Mouse (Mus musculus) midbrain, embryonic 13.5 days (tissue): ENCODE results near the gene Ssx2ip. TPM values are rescaled to one million over a fixed set of nuclear protein-coding genes. Genes with fewer than 3 reads are reported as not detected.

Experiments used
- ATAC-seq: fragments of 200-750 bp; cut with Nextera tagmentation; 2 replicates; pipeline ENCODE4 v1.8.0; 2017; ENCODE audit warnings: mild to moderate bottlenecking, moderate TSS enrichment, moderate library complexity
- H3K27ac ChIP-seq: fragments of 300-500 bp; sonication (generic); 2 replicates; pipeline ENCODE4 v1.5.1; 2015; ENCODE audit warnings: inconsistent platforms, mild to moderate bottlenecking, moderate library complexity
- H3K27me3 ChIP-seq: fragments of 300-500 bp; sonication (generic); 2 replicates; pipeline ENCODE4 v1.6.1; 2015; ENCODE audit warnings: mild to moderate bottlenecking, inconsistent platforms
- H3K36me3 ChIP-seq: fragments of 300-500 bp; sonication (generic); 2 replicates; pipeline ENCODE4 v1.6.1; 2015; ENCODE audit warnings: mild to moderate bottlenecking, inconsistent platforms
- H3K4me1 ChIP-seq: fragments of 300-500 bp; sonication (generic); replicated peaks from 2 replicates; pipeline ENCODE4 v1.6.1; 2015; ENCODE audit warnings: inconsistent platforms
- H3K4me2 ChIP-seq: fragments of 300-500 bp; sonication (generic); replicated peaks from 2 replicates; pipeline ENCODE4 v1.6.1; 2015; ENCODE audit warnings: moderate library complexity, mild to moderate bottlenecking, inconsistent platforms
- H3K4me3 ChIP-seq: fragments of 300-500 bp; sonication (generic); replicated peaks from 2 replicates; pipeline ENCODE4 v1.5.1; 2015; ENCODE audit warnings: mild to moderate bottlenecking, inconsistent platforms
- H3K9ac ChIP-seq: fragments of 300-500 bp; sonication (generic); replicated peaks from 2 replicates; pipeline ENCODE4 v1.6.1; 2015; ENCODE audit warnings: mild to moderate bottlenecking, inconsistent platforms
- H3K9me3 ChIP-seq: fragments of 300-500 bp; sonication (generic); 2 replicates; pipeline ENCODE4 v1.6.1; 2016; ENCODE audit warnings: mild to moderate bottlenecking, inconsistent platforms
- WGBS: fragments of 180-500 bp; shearing (Covaris S2); methylation state at CpG from one replicate; pipeline ENCODE4 v1.1.7; 2015; 5-methylcytosine and 5-hydroxymethylcytosine counted together
- polyA plus RNA-seq: library from polyadenylated mRNA; unstranded; fragments of >200 nt; fragmentation: Nextera tagmentation; extraction: Ambion mirVana; gene quantifications from 2 replicates; pipeline ENCODE4 v1.2.1, GENCODE M21; 2015

The Ssx2ip gene
- polyA plus RNA-seq, 1 experiment from 2014 or later, result 15.5 TPM

DNA sequence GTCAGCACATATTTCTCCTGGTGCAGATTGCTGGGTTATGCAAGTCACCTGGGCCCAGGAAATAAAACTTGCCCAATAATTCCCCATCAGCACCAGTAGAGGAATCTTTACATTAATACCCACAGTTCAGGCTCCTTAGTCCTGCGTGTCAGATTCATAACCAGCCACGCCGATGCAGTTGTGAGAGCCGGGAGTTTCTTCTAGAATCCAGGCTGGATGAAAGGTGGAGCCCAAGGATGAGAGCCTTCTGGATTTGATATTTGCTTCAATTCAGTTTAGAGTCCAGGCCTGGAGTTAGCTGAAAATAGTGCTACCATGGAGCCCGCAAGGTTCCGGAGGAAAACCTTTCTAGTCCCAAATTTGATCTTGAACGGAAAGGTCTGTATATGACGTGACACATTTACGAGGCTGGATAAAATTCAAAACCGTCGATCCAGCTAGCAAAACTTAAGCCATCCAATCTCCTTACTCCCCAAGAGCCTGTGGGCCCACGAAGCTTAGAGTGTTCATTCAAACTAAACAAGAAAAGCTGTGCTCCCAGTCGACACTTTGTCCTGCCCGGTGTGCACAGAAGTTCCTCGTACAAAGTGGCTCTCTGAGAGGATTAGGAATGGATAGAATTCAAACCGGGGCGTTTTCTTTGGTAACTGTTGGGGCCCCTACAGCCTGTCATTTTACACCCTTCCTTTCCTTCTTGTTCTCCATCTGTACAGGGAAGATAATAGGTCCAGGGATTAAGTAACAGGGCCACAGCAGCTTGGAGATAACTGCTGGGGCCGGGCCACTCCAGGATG lies 968 bp downstream of the Ssx2ip start:
- H3K4me2 ChIP-seq, result peak overlapping the region; percentile 85
- 12% methylated on average over 18 of the region's 18 CpGs for WGBS
- H3K9me3 ChIP-seq, result peaks cover 4% of the 10 kb centered on the region; the same call in 1 of the 2 replicates
- H3K4me3 ChIP-seq, result peak overlapping the region; percentile 91
- ATAC-seq, result no peak
- no peaks in the 10 kb centered on the region for H3K36me3 ChIP-seq
- no peaks in the 10 kb centered on the region for H3K27me3 ChIP-seq
- H3K4me1 ChIP-seq, result peaks cover 33% of the 10 kb centered on the region
- H3K9ac ChIP-seq, result peak overlapping the region; percentile 95
- H3K27ac ChIP-seq, result peak overlapping the region; percentile 85; the same call in 1 of the 2 replicates

GRCm38 (mm10) chr3:146406007-146406341 lies 1.5 kb downstream of the Ssx2ip start:
- 36% methylated on average over 5 of the region's 5 CpGs for WGBS
- H3K9me3 ChIP-seq, result peaks cover 4% of the 10 kb centered on the region; the same call in 1 of the 2 replicates
- peak overlapping the region; percentile 85 for H3K4me2 ChIP-seq
- H3K36me3 ChIP-seq, result no peaks in the 10 kb centered on the region
- H3K27me3 ChIP-seq, result no peaks in the 10 kb centered on the region
- peaks cover 36% of the 10 kb centered on the region for H3K4me1 ChIP-seq
- H3K9ac ChIP-seq, result peak overlapping the region; percentile 95
- peak overlapping the region; percentile 91 for H3K4me3 ChIP-seq
- no peak overlapping the region for H3K27ac ChIP-seq
- no peak for ATAC-seq

DNA sequence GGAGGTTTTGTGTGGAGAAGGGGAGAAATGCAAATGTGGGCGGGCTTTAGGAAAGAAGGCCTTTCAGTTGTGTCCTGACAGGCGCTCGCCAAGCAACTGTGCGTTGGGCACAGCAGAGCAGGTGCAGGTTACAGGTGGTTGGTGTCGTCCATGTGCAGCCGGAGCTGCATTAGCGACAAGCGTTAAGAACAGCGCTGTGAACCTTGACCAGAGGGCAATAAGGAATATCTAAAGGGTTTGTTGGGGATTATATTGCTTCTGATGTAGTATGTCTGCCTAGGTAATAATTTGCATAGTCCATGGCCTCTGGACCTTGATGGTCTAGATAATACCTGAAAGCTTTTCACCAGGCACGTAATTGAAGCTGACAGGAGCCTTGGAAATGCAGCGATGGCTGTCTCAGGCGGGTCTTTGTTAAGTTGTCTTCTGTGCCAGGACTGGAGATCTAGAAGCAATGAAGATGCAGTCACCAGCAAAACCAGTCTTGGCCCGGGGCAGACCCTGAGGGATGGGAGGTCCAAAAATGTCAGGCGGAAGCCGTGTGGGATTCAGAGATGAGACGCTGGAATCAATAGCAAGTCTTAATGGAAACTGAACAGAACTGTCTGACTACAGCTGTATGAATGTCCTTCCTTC lies 2.8 kb downstream of the Ssx2ip start:
- no peak overlapping the region for H3K9ac ChIP-seq
- peaks cover 45% of the 10 kb centered on the region for H3K4me1 ChIP-seq
- no peak overlapping the region for H3K4me3 ChIP-seq
- WGBS, result 74% methylated on average over 16 of the region's 16 CpGs
- H3K27me3 ChIP-seq, result no peaks in the 10 kb centered on the region
- no peak overlapping the region for H3K27ac ChIP-seq
- H3K9me3 ChIP-seq, result peaks cover 4% of the 10 kb centered on the region; the same call in 1 of the 2 replicates
- H3K36me3 ChIP-seq, result no peaks in the 10 kb centered on the region
- H3K4me2 ChIP-seq, result peak overlapping the region; percentile 85
- no peak for ATAC-seq

DNA sequence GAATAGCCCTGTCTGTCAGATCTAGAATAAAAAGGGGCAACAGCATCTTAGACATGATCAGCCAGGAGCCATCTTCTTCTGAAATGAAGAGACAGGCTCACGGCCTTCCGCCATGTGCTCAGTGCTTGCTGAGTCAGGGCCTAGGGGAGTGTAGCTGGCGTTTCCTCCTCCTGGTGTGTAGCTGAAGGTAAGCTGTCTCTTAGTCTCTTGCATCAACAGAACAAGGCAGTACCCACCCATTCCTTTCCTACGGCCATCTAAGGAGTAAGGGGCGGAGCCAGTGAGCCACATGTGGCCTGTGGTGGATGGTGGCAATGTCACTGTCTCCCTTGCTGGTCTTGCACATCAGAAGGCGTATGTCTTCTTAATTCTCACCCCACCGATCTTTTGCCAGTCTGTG lies 5.7 kb downstream of the Ssx2ip start:
- H3K9ac ChIP-seq, result no peak overlapping the region
- no peak for ATAC-seq
- WGBS, result 88% methylated on average over 7 of the region's 7 CpGs
- H3K4me3 ChIP-seq, result no peak overlapping the region
- no peak overlapping the region for H3K27ac ChIP-seq
- H3K27me3 ChIP-seq, result no peaks in the 10 kb centered on the region
- peaks cover 40% of the 10 kb centered on the region for H3K4me1 ChIP-seq
- no peaks in the 10 kb centered on the region for H3K36me3 ChIP-seq
- H3K4me2 ChIP-seq, result no peak overlapping the region
- no peaks in the 10 kb centered on the region for H3K9me3 ChIP-seq

DNA sequence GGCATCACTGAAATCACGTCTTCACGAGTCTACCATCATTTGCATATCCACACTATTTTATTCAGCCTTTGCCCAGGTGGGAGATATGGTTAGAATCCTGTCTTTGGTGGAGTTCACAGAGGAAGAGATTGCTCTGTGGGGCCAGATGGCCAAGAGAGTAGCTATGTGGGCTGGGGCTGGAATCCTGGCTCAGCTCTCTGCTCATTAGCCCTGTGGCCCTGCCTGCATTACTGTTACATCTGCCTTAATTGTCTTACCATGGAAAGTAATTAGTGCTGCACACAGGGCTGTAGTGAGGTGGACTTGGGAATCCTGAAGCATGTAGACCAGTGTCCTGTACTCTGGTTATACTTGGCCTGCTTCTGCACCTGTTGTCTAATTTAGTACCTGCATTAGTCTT lies 7.6 kb downstream of the Ssx2ip start:
- Histone ChIP-seq H3K27me3 (no peaks in the 10 kb centered on the region), H3K27ac (no peak overlapping the region), H3K9ac (no peak overlapping the region), H3K9me3 (no peaks in the 10 kb centered on the region), H3K36me3 (peaks cover 3% of the 10 kb centered on the region; the same call in 1 of the 2 replicates), H3K4me1 (peaks cover 21% of the 10 kb centered on the region), H3K4me2 (no peak overlapping the region), H3K4me3 (no peak overlapping the region)
- no peak for ATAC-seq
- 85% methylated on average over 2 of the region's 2 CpGs for WGBS

DNA sequence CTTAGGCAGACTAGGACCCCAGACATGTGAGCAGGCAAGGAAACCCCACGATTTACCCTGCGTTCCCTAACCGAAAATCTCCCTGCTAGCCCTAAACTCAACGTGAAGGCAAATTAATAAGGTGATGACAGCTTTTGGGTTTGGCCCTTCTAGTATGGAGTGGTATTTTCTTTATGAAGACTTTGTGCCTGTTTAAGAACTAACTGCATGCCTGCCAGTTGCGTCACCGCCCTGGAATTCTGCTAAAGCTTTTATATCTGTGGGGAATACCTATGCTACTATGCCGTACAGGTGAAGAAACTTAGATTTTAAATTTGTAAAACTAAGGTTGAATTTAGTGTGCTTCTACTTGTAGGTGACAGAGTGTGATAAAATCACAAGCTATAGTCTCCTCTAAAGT lies 8.0 kb downstream of the Ssx2ip start:
- Histone ChIP-seq H3K27me3 (no peaks in the 10 kb centered on the region), H3K4me1 (peaks cover 16% of the 10 kb centered on the region), H3K27ac (no peak overlapping the region), H3K9ac (no peak overlapping the region), H3K4me3 (no peak overlapping the region), H3K4me2 (no peak overlapping the region), H3K36me3 (peaks cover 8% of the 10 kb centered on the region), H3K9me3 (no peaks in the 10 kb centered on the region)
- 94% methylated on average over 7 of the region's 7 CpGs for WGBS
- no peak for ATAC-seq

DNA sequence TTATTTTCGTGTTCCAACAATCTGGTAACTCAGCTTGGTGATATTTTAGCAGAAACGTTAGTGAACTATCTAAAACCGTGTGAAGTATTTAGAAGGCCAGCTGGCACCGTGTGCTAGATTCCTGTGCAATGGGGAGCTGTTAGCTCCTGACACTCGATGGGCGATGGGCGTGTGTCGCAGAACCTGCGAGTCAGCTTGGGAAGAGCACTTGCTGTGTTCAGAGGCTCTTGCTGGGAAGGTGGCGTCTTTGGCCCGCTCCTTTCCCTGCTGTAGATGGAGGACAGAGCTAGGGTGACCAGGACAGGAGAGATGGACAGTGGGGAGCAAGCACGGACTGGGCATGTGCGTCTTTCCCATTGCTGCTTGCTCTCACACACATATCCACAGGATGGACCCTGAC lies 8.6 kb downstream of the Ssx2ip start:
- no peak overlapping the region for H3K27ac ChIP-seq
- H3K36me3 ChIP-seq, result peaks cover 11% of the 10 kb centered on the region
- no peak overlapping the region for H3K4me3 ChIP-seq
- no peak overlapping the region for H3K4me2 ChIP-seq
- 95% methylated on average over 13 of the region's 13 CpGs for WGBS
- ATAC-seq, result no peak
- H3K4me1 ChIP-seq, result peaks cover 13% of the 10 kb centered on the region
- no peak overlapping the region for H3K9ac ChIP-seq
- H3K9me3 ChIP-seq, result no peaks in the 10 kb centered on the region
- H3K27me3 ChIP-seq, result no peaks in the 10 kb centered on the region

GRCm38 (mm10) chr3:146413992-146414391 lies 9.6 kb downstream of the Ssx2ip start:
- 90% methylated on average over 4 of the region's 4 CpGs for WGBS
- Histone ChIP-seq H3K4me1 (peaks cover 13% of the 10 kb centered on the region), H3K36me3 (peaks cover 18% of the 10 kb centered on the region), H3K4me2 (no peak overlapping the region), H3K4me3 (no peak overlapping the region), H3K9ac (0 out of 2 replicates have a peak overlapping the region, but pooled peaks have one; percentile 8), H3K27ac (no peak overlapping the region), H3K27me3 (no peaks in the 10 kb centered on the region), H3K9me3 (no peaks in the 10 kb centered on the region)
- ATAC-seq, result no peak

DNA sequence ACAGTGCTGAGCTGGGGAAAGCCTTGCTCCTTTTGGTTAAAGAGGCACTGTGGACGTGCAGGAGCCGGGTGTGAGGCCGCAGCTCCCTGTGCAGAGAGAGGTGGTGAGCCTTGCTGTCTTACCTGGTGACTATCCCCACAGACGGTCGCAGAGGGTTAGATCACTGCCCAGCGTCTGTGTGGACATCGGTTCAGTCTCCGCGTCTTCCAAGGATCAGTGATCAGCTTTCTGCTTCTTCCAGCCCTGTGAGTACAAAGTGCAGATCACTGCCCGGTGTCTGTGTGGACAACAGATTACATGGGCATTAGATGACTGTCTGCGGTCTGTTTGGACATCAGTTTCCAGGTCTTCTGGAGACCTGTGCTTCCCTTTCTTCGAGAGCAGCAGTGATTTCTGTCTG lies 10.1 kb downstream of the Ssx2ip start:
- 0 out of 2 replicates have a peak overlapping the region, but pooled peaks have one; percentile 8 for H3K9ac ChIP-seq
- peaks cover 24% of the 10 kb centered on the region for H3K36me3 ChIP-seq
- no peaks in the 10 kb centered on the region for H3K9me3 ChIP-seq
- H3K4me3 ChIP-seq, result no peak overlapping the region
- no peaks in the 10 kb centered on the region for H3K27me3 ChIP-seq
- H3K4me2 ChIP-seq, result no peak overlapping the region
- H3K27ac ChIP-seq, result no peak overlapping the region
- no peak for ATAC-seq
- WGBS, result 91% methylated on average over 12 of the region's 12 CpGs
- peaks cover 13% of the 10 kb centered on the region for H3K4me1 ChIP-seq

DNA sequence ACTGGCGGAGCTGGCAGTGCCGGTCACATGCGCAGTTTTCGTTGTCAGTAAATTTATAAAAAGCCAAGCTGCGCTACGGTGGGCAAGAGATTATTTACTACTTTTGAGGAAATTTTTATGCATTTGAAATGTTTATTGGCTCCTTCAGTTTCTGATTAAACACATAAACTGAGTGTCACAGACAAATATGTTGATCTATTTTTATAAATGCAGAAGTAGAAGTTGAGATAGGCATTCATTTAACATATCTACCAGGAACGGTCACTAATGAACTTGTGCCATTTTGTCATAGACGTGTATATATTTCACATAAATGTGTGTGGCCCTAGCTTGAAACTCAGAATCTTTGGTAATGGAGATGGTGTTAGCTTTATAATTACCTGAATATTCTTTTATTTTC lies 13.4 kb downstream of the Ssx2ip start:
- no peak for ATAC-seq
- H3K36me3 ChIP-seq, result peaks cover 53% of the 10 kb centered on the region
- H3K27ac ChIP-seq, result no peak overlapping the region
- no peak overlapping the region for H3K4me3 ChIP-seq
- H3K4me1 ChIP-seq, result no peaks in the 10 kb centered on the region
- no peaks in the 10 kb centered on the region for H3K9me3 ChIP-seq
- H3K9ac ChIP-seq, result no peak overlapping the region
- no peaks in the 10 kb centered on the region for H3K27me3 ChIP-seq
- 96% methylated on average over 8 of the region's 8 CpGs for WGBS
- H3K4me2 ChIP-seq, result no peak overlapping the region

DNA sequence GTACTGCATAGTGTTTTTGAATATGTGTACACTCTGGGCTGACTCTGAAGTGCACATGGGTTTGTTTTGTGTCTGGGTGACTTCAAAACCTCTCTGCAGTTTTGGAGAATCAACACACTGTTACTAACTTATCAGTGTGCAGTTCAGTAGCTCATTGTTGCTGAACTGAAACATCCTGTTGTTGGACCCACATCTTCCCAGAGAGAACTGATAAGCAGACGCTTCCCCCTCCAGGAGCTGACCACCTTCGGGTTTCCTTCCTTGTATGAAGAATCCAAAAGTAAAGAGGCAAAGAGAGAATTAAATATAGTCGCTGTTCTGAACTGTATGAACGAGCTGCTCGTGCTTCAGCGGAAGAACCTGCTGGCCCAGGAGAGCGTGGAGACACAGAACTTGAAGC lies 14.5 kb downstream of the Ssx2ip start:
- ATAC-seq, result no peak
- Histone ChIP-seq H3K4me1 (no peaks in the 10 kb centered on the region), H3K4me2 (no peak overlapping the region), H3K27ac (no peak overlapping the region), H3K27me3 (no peaks in the 10 kb centered on the region), H3K36me3 (peaks cover 63% of the 10 kb centered on the region), H3K9me3 (no peaks in the 10 kb centered on the region), H3K9ac (no peak overlapping the region), H3K4me3 (no peak overlapping the region)
- 94% methylated on average over 7 of the region's 7 CpGs for WGBS

DNA sequence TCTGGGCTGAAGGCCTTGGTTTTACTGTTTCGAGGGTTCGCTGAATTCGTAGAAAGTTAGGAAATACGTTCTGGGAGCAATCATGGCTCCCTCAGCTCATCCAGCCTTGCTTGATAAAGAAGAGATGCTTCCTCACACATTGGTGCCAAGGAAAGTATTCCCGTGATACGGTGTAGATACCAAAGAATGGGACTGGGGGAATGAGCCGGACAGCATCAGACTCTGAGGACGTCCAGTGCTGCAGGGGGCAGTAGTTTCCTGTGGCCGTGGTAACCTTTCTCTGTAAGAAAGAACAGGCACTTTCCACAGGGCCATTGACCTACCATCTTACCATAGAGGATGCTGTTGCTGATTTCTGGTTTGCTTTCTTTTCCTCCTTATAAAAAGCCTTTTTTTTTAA lies 15.1 kb downstream of the Ssx2ip start:
- no peak overlapping the region for H3K27ac ChIP-seq
- no peaks in the 10 kb centered on the region for H3K27me3 ChIP-seq
- H3K36me3 ChIP-seq, result peaks cover 63% of the 10 kb centered on the region
- no peak overlapping the region for H3K4me3 ChIP-seq
- H3K9ac ChIP-seq, result no peak overlapping the region
- 0 out of 2 replicates have a peak, but pooled peaks cover 2% of the 10 kb centered on the region for H3K4me1 ChIP-seq
- no peak overlapping the region for H3K4me2 ChIP-seq
- 90% methylated on average over 9 of the region's 9 CpGs for WGBS
- no peak for ATAC-seq
- H3K9me3 ChIP-seq, result no peaks in the 10 kb centered on the region
